Mouse (Mus musculus) ES-E14 (cell line): ENCODE measurements at regions not wholly inside any gene's neighbourhood (a gene's known extent, or its start where the extent isn't known, plus 50 kb on each side); places are given as distances from the start of the nearest gene placed in this dataset.

Experiments
- DNase-seq: peaks from one replicate; pipeline ENCODE4 v3.0.0-alpha.2; 2013; ENCODE audit warnings: low read depth, low spot score
- H3K27ac ChIP-seq: 2 replicates; pipeline ENCODE4 v1.5.1; 2012; ENCODE audit warnings: low read depth, mild to moderate bottlenecking, low read length, moderate library complexity, mixed read lengths; ENCODE audit not compliant: poor library complexity, insufficient read depth, severe bottlenecking
- H3K36me3 ChIP-seq: 2 replicates; pipeline ENCODE4 v1.6.1; 2012; ENCODE audit warnings: mild to moderate bottlenecking, low read length, moderate library complexity, mixed read lengths; ENCODE audit not compliant: control insufficient read depth, poor library complexity, insufficient read depth, severe bottlenecking
- H3K4me1 ChIP-seq, 2 experiments: fragments of 150-350 bp in 1 of 2; sonication (generic) in 1 of 2; 2 replicates each; pipeline ENCODE4 v1.6.1; 2012; ENCODE audit warnings: low read length in 2 of 2, mild to moderate bottlenecking in 1 of 2, mixed read lengths in 1 of 2; ENCODE audit not compliant: control insufficient read depth in 2 of 2, insufficient read depth in 2 of 2, poor library complexity in 1 of 2
- H3K4me3 ChIP-seq, 2 experiments: fragments of 150-350 bp in 1 of 2; sonication (generic) in 1 of 2; 2 replicates each; pipeline ENCODE4 v1.5.1; 2012; ENCODE audit warnings: low read length in 2 of 2, low read depth in 1 of 2, mild to moderate bottlenecking in 1 of 2, mixed read lengths in 1 of 2; ENCODE audit not compliant: insufficient read depth in 1 of 2, poor library complexity in 1 of 2, severe bottlenecking in 1 of 2
- H3K9ac ChIP-seq: 2 replicates; pipeline ENCODE4 v1.6.1; 2012; ENCODE audit warnings: low read depth, mild to moderate bottlenecking, low read length, mixed read lengths; ENCODE audit not compliant: poor library complexity, insufficient read depth, severe bottlenecking
- H3K9me3 ChIP-seq: fragments of 150-350 bp; sonication (generic); 2 replicates; pipeline ENCODE4 v1.6.1; 2012; ENCODE audit warnings: low read depth, mild to moderate bottlenecking, low read length; ENCODE audit not compliant: control insufficient read depth, insufficient read depth
- CHD2 ChIP-seq: IDR thresholded peaks from 2 replicates; pipeline ENCODE4 v1.6.1; 2014; ENCODE audit warnings: mild to moderate bottlenecking, low read depth, low read length, inconsistent platforms
- HCFC1 ChIP-seq: IDR thresholded peaks from 2 replicates; pipeline ENCODE4 v1.6.1; 2012; ENCODE audit warnings: low read length, inconsistent platforms, borderline replicate concordance; ENCODE audit not compliant: insufficient read depth
- MAFK ChIP-seq: IDR thresholded peaks from 2 replicates; pipeline ENCODE4 v1.6.1; 2014; ENCODE audit warnings: mild to moderate bottlenecking, low read depth, low read length, inconsistent platforms; ENCODE audit not compliant: insufficient read depth
- ZC3H11A ChIP-seq: IDR thresholded peaks from 2 replicates; pipeline ENCODE4 v1.6.1; 2012; ENCODE audit warnings: low read depth, mild to moderate bottlenecking, inconsistent platforms, low read length, borderline replicate concordance
- ZNF384 ChIP-seq: IDR thresholded peaks from 2 replicates; pipeline ENCODE4 v1.6.1; 2012; ENCODE audit warnings: low read depth, low read length, inconsistent platforms
- in situ Hi-C, 2 experiments: fragments of 600-800 bp; cut with MboI; formaldehyde crosslinking; loops; one replicate each; pipeline ENCODE4 v1.15.1; 2025; ENCODE audit warnings: low sequenced_read_pairs in 2 of 2, inconsistent platforms in 1 of 2; ENCODE audit not compliant: unreplicated experiment in 2 of 2

DNA sequence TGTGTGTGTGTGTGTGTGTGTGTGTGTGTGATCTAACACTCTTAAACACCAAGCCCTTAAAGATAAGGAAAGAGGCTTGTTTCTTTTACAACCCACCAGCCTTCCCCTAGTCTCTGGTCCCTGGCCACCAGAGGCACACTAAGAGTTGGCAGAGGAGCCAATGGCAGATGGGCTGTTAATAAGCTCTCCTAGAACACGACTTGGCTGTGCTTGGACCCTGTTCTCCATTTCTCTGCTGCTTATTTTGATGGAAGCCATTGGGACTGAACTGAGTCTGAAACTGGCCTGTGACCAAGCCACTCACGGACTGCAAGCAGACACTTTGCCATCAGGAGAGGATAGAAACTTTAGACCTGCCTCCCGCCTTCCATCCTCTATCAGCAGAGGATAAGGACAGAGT lies 574.9 kb downstream of the Gm19410 start:
- no peaks in the 10 kb centered on the region for H3K4me1 ChIP-seq
- no peak for TF ChIP-seq CHD2
- no peak for TF ChIP-seq ZNF384
- TF ChIP-seq MAFK = no peak
- DNase-seq = no peak
- in situ Hi-C loops = loop anchor here (10.0 to 25.0 kb wide), 3 partner anchors 136 to 478 kb away; no protein-coding TSS in a partner anchor
- H3K9ac ChIP-seq = no peak overlapping the region
- no peaks in the 10 kb centered on the region for H3K9me3 ChIP-seq
- H3K4me3 ChIP-seq = no peak overlapping the region
- no peaks in the 10 kb centered on the region for H3K36me3 ChIP-seq
- H3K27ac ChIP-seq = no peak overlapping the region

GRCm38 (mm10) chr8:36341965-36342364 lies 576.4 kb downstream of the Gm19410 start:
- in situ Hi-C loops = loop anchor here (10.0 to 25.0 kb wide), 3 partner anchors 137 to 480 kb away; no protein-coding TSS in a partner anchor
- H3K4me3 ChIP-seq = no peak overlapping the region
- no peaks in the 10 kb centered on the region for H3K9me3 ChIP-seq
- no peak for TF ChIP-seq CHD2
- TF ChIP-seq ZC3H11A = no peak
- DNase-seq = no peak
- H3K27ac ChIP-seq = no peak overlapping the region
- H3K36me3 ChIP-seq = no peaks in the 10 kb centered on the region
- H3K4me1 ChIP-seq = no peaks in the 10 kb centered on the region
- H3K9ac ChIP-seq = no peak overlapping the region

DNA sequence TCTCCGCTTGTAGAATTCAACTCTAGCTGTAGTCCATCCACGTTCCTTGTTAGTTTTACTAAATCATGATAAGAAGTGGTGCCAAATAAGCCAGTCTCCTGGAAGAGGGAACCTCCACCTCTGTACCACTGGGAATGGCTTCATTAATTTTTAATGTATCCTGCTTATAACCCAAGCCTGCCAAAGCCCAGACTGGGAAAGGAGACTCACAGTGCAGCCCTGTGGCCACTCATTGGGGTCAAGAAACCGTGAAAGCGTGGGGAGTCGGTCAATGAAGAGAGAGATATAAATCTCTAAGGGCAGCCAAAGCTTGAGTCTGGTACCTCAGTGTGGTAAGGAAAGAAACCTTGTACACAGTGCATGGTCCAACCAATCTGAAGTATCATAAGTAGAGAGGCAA lies 577.1 kb downstream of the Gm19410 start:
- Histone ChIP-seq H3K4me1 (no peaks in the 10 kb centered on the region), H3K9ac (no peak overlapping the region), H3K27ac (no peak overlapping the region), H3K9me3 (no peaks in the 10 kb centered on the region), H3K36me3 (no peaks in the 10 kb centered on the region), H3K4me3 (no peak overlapping the region)
- TF ChIP-seq MAFK = no peak
- TF ChIP-seq CHD2 = no peak
- no peak for TF ChIP-seq ZC3H11A
- no peak for TF ChIP-seq ZNF384
- TF ChIP-seq HCFC1 = no peak
- no peak for DNase-seq
- in situ Hi-C loops = loop anchor here (10.0 to 25.0 kb wide), 3 partner anchors 138 to 480 kb away; no protein-coding TSS in a partner anchor

DNA sequence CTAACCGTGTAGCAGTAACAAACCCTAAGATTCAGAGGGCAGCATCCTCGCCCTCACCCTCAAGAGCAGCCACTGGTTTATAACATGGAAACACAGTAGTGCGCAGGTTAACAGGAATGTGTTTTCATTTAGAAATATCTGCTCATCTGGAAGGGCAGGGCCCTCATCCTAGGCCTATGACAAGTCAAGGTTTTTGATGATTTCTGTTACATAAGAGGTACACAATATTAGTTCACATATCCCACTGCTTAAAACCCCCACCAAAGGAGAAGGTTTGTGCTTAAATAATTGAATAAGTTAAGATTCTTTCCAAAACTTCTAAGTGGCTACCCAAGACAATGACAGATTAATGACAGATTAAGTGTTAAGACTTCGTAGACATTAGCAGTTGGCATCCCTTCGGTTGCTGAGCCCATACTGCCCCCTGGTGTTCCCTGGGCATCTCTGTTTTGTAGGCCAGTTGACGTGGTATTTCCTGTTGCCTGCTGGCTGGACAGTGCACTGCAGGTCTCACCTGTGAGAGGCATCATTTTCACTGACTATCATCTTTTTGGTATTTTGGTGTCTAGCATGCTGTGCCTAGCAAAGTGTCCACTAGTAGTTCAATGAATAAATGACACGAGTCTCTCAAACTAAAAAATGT lies 581.2 kb downstream of the Gm19410 start:
- no peaks in the 10 kb centered on the region for H3K36me3 ChIP-seq
- H3K4me1 ChIP-seq = no peaks in the 10 kb centered on the region
- in situ Hi-C loops = loop anchor here (5.0 to 25.0 kb wide), 4 partner anchors 142 to 485 kb away; no protein-coding TSS in a partner anchor
- DNase-seq = peak; percentile 78
- H3K27ac ChIP-seq = no peak overlapping the region
- H3K9ac ChIP-seq = no peak overlapping the region
- H3K4me3 ChIP-seq = no peak overlapping the region
- TF ChIP-seq ZC3H11A (peak; percentile 99), ZNF384 (no peak)
- no peaks in the 10 kb centered on the region for H3K9me3 ChIP-seq

DNA sequence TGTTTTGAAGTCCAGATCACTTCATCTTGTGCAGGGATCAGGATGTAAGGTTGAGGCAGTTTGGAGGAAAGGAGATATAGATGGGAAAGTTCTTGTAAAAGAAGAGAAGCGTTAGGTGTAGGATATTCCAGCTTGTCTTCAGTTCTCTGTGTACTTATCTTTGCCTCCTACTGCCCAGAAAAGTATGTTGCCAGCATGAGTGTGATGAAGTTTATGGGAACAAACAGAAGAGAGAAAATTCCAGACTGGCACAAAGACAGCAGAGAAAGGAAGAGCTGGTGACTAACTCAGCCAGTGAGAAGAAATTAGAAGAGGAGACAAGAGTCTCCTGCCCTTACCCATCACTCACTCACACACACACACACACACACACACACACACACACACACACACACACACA lies 582.5 kb downstream of the Gm19410 start:
- no peak for TF ChIP-seq MAFK
- TF ChIP-seq ZNF384 = no peak
- no peak for TF ChIP-seq ZC3H11A
- no peak for TF ChIP-seq CHD2
- no peak for TF ChIP-seq HCFC1
- in situ Hi-C loops = loop anchor here (5.0 to 25.0 kb wide), 4 partner anchors 143 to 486 kb away; no protein-coding TSS in a partner anchor
- DNase-seq = no peak

More for the DNA sequence above, 582.5 kb downstream of the Gm19410 start:
- no peak overlapping the region for H3K9ac ChIP-seq
- no peak overlapping the region for H3K27ac ChIP-seq
- H3K9me3 ChIP-seq = no peaks in the 10 kb centered on the region
- H3K4me3 ChIP-seq = no peak overlapping the region
- H3K4me1 ChIP-seq = no peaks in the 10 kb centered on the region
- H3K36me3 ChIP-seq = no peaks in the 10 kb centered on the region
